Mouse (Mus musculus): ENCODE results near the gene Numa1. TPM values are rescaled to one million over a fixed set of nuclear protein-coding genes. Genes with fewer than 3 reads are reported as not detected.
"Not testable (repeated sequence)": the region's sequence is repeated elsewhere in the genome, so short reads cannot be mapped to it uniquely, and the experiment has no call there.

The Numa1 gene
- polyA plus RNA-seq, 1 experiment, result 71.8 TPM

DNA sequence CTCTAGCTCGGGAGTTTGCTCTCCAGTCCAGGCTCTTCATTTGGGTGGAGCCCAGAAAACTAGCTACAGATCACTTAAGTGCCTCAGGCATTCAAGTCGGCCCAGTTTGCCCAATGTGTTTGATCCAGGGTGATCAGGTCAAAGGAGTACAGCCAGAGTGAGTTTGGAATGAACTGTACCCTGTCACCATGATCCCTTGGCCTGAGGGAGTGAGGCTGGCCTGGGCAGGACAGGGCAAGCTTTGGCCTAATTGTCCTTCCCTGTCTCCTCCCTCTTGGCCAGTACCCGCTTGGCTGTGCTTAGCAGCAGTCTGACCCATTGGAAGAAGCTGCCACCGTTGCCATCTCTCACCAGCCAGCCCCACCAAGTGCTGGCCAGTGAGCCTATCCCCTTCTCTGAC, 23.8 kb upstream of the Numa1 start:
- no peak overlapping the region for H3K27ac ChIP-seq (ENCODE audit: insufficient read depth, low read depth, low read length)
- H3K27me3 ChIP-seq (replicated peaks; ENCODE audit: control insufficient read depth, insufficient read depth, low read length), result no peaks in the 10 kb centered on the region
- DNase-seq, result peak; percentile 58
- TF ChIP-seq CTCF (conservative IDR thresholded peaks at IDR 0.05; ENCODE audit: insufficient read depth, insufficient read length, low read depth, low read length), result no peak
- TF ChIP-seq POLR2A (IDR thresholded peaks at IDR 0.05; ENCODE audit: low read depth, low read length), result no peak
- peaks cover 4% of the 10 kb centered on the region; the same call in 1 of the 2 replicates for H3K36me3 ChIP-seq (ENCODE audit: control insufficient read depth, insufficient read depth, low read length)
- WGBS, result 48% methylated on average over 4 of the region's 4 CpGs
- no peak overlapping the region for H3K4me3 ChIP-seq (ENCODE audit: insufficient read depth, low read depth, low read length)
- H3K4me1 ChIP-seq (ENCODE audit: control insufficient read depth, insufficient read depth, low read length), result peaks cover 17% of the 10 kb centered on the region

- TF ChIP-seq POLR2A (IDR thresholded peaks at IDR 0.05; ENCODE audit: low read depth, low read length), result no peak
- TF ChIP-seq CTCF (conservative IDR thresholded peaks at IDR 0.05; ENCODE audit: insufficient read depth, insufficient read length, low read depth, low read length), result no peak; the same call in 1 of the 2 replicates
- no peak for DNase-seq
- no peak overlapping the region for H3K27ac ChIP-seq (ENCODE audit: insufficient read depth, low read depth, low read length)
- no peak overlapping the region for H3K4me3 ChIP-seq (ENCODE audit: insufficient read depth, low read depth, low read length)
- WGBS, result 68% methylated on average over 3 of the region's 3 CpGs
- peaks cover 4% of the 10 kb centered on the region; the same call in 1 of the 2 replicates for H3K36me3 ChIP-seq (ENCODE audit: control insufficient read depth, insufficient read depth, low read length)
- H3K4me1 ChIP-seq (ENCODE audit: control insufficient read depth, insufficient read depth, low read length), result peaks cover 11% of the 10 kb centered on the region
- H3K27me3 ChIP-seq (replicated peaks; ENCODE audit: control insufficient read depth, insufficient read depth, low read length), result no peaks in the 10 kb centered on the region
Measured at GRCm38 (mm10) chr7:101911982-101912381, 21.9 kb upstream of the Numa1 start.

- peak; percentile 74 for DNase-seq
- WGBS, result 29% methylated on average over 1 of the region's 1 CpGs
- TF ChIP-seq CTCF (conservative IDR thresholded peaks at IDR 0.05; ENCODE audit: insufficient read depth, insufficient read length, low read depth, low read length) (peak; percentile 95), POLR2A (IDR thresholded peaks at IDR 0.05; ENCODE audit: low read depth, low read length) (no peak)
Measured at GRCm38 (mm10) chr7:101918071-101918470, 15.8 kb upstream of the Numa1 start.

DNA sequence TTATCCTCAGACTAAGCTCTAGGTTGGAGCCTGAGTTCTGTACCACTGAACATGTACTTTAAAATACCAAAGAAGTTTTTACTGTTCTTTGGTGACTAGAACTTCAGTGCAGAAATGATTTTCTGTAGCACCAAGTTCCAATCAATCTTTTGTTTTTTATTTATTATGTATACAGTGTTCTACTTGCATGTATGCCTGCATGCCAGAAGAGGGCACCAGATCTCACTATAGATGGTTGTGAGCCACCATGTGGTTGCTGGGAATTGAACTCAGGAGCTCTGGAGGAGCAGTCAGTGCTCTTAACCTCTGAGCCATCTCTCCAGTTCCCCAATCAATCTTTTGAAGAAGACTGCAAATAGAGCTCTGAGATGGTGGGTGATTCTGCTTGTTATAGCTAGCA, 8.0 kb upstream of the Numa1 start:
- not testable (repeated sequence) for H3K4me3 ChIP-seq (ENCODE audit: insufficient read depth, low read depth, low read length); H3K36me3 ChIP-seq (ENCODE audit: control insufficient read depth, insufficient read depth, low read length); H3K27ac ChIP-seq (ENCODE audit: insufficient read depth, low read depth, low read length); DNase-seq; H3K4me1 ChIP-seq (ENCODE audit: control insufficient read depth, insufficient read depth, low read length); H3K27me3 ChIP-seq (replicated peaks; ENCODE audit: control insufficient read depth, insufficient read depth, low read length)

More at GRCm38 (mm10) chr7:101918071-101918470, 15.8 kb upstream of the Numa1 start:
- Histone ChIP-seq H3K4me3 (ENCODE audit: insufficient read depth, low read depth, low read length) (no peak overlapping the region), H3K27ac (ENCODE audit: insufficient read depth, low read depth, low read length) (no peak overlapping the region), H3K36me3 (ENCODE audit: control insufficient read depth, insufficient read depth, low read length) (no peaks in the 10 kb centered on the region), H3K27me3 (replicated peaks; ENCODE audit: control insufficient read depth, insufficient read depth, low read length) (no peaks in the 10 kb centered on the region), H3K4me1 (ENCODE audit: control insufficient read depth, insufficient read depth, low read length) (no peaks in the 10 kb centered on the region)

GRCm38 (mm10) chr7:101928093-101928492, 5.8 kb upstream of the Numa1 start:
- TF ChIP-seq POLR2A (IDR thresholded peaks at IDR 0.05; ENCODE audit: low read depth, low read length) (no peak), CTCF (conservative IDR thresholded peaks at IDR 0.05; ENCODE audit: insufficient read depth, insufficient read length, low read depth, low read length) (no peak)
- H3K4me1 ChIP-seq (ENCODE audit: control insufficient read depth, insufficient read depth, low read length), result no peaks in the 10 kb centered on the region
- WGBS, result 61% methylated on average over 3 of the region's 3 CpGs
- H3K27ac ChIP-seq (ENCODE audit: insufficient read depth, low read depth, low read length), result no peak overlapping the region
- H3K27me3 ChIP-seq (replicated peaks; ENCODE audit: control insufficient read depth, insufficient read depth, low read length), result no peaks in the 10 kb centered on the region
- DNase-seq, result no peak
- no peak overlapping the region for H3K4me3 ChIP-seq (ENCODE audit: insufficient read depth, low read depth, low read length)
- H3K36me3 ChIP-seq (ENCODE audit: control insufficient read depth, insufficient read depth, low read length), result no peaks in the 10 kb centered on the region

DNA sequence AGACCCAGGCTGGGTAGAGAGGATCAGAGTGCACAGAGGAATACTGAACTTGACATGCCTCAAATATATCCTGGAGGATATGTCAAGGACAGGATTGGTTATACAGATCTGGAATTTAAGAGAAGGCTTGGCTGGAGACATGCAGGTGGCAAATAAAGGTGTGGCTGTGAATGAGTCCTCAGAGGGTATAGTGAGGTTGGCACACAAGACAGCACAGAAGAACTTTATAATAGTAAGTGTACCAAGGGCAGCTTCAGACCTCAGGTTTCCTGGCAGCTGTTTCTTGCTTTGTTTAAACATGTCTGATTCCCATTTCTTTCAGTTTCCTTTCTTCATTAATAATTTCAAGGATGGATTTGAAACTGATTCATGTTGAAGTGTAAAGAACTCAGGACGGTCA, 1.4 kb upstream of the Numa1 start:
- TF ChIP-seq CTCF (conservative IDR thresholded peaks at IDR 0.05; ENCODE audit: insufficient read depth, insufficient read length, low read depth, low read length), result no peak
- no peak for TF ChIP-seq POLR2A (IDR thresholded peaks at IDR 0.05; ENCODE audit: low read depth, low read length)
- H3K27ac ChIP-seq (ENCODE audit: insufficient read depth, low read depth, low read length), result no peak overlapping the region
- no peak overlapping the region for H3K4me3 ChIP-seq (ENCODE audit: insufficient read depth, low read depth, low read length)
- WGBS, result 42% methylated on average over 1 of the region's 1 CpGs
- H3K36me3 ChIP-seq (ENCODE audit: control insufficient read depth, insufficient read depth, low read length), result no peaks in the 10 kb centered on the region
- H3K4me1 ChIP-seq (ENCODE audit: control insufficient read depth, insufficient read depth, low read length), result no peaks in the 10 kb centered on the region; the same call in 1 of the 2 replicates
- no peak for DNase-seq
- no peaks in the 10 kb centered on the region for H3K27me3 ChIP-seq (replicated peaks; ENCODE audit: control insufficient read depth, insufficient read depth, low read length)

DNA sequence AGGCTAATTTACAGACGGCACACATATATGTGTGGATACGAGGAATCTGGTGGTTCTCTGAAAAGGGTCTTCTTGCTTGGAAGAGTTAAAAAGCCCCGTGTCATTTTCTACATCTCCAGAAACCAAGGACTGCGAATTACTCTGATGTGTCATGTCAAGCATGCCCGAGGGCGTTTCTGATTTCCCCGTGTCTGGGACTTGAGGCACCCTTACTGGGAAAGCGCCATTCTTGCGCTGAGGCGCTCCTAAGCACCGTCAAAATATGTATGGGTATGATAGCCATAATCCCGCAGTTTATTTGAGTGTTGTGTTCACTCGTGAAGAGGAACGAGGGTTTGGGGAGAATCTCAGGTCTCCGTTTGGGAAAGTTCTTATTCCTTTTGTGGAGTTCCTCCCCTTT, 611 bp upstream of the Numa1 start:
- 3% methylated on average over 15 of the region's 15 CpGs for WGBS
- H3K27me3 ChIP-seq (replicated peaks; ENCODE audit: control insufficient read depth, insufficient read depth, low read length), result no peaks in the 10 kb centered on the region
- no peaks in the 10 kb centered on the region; the same call in 1 of the 2 replicates for H3K4me1 ChIP-seq (ENCODE audit: control insufficient read depth, insufficient read depth, low read length)
- H3K36me3 ChIP-seq (ENCODE audit: control insufficient read depth, insufficient read depth, low read length), result no peaks in the 10 kb centered on the region
- peak overlapping the region; percentile 28; the same call in 1 of the 2 replicates for H3K27ac ChIP-seq (ENCODE audit: insufficient read depth, low read depth, low read length)
- peak overlapping the region; percentile 67 for H3K4me3 ChIP-seq (ENCODE audit: insufficient read depth, low read depth, low read length)
- DNase-seq, result no peak
- TF ChIP-seq CTCF (conservative IDR thresholded peaks at IDR 0.05; ENCODE audit: insufficient read depth, insufficient read length, low read depth, low read length) (no peak), POLR2A (IDR thresholded peaks at IDR 0.05; ENCODE audit: low read depth, low read length) (no peak)

- Histone ChIP-seq H3K27me3 (replicated peaks; ENCODE audit: control insufficient read depth, insufficient read depth, low read length) (no peaks in the 10 kb centered on the region), H3K36me3 (ENCODE audit: control insufficient read depth, insufficient read depth, low read length) (no peaks in the 10 kb centered on the region), H3K4me3 (ENCODE audit: insufficient read depth, low read depth, low read length) (no peak overlapping the region), H3K4me1 (ENCODE audit: control insufficient read depth, insufficient read depth, low read length) (peaks cover 7% of the 10 kb centered on the region; the same call in 1 of the 2 replicates), H3K27ac (ENCODE audit: insufficient read depth, low read depth, low read length) (no peak overlapping the region)
- DNase-seq, result no peak
- WGBS, result 94% methylated on average over 4 of the region's 4 CpGs
- no peak for TF ChIP-seq CTCF (conservative IDR thresholded peaks at IDR 0.05; ENCODE audit: insufficient read depth, insufficient read length, low read depth, low read length)
- no peak for TF ChIP-seq POLR2A (IDR thresholded peaks at IDR 0.05; ENCODE audit: low read depth, low read length)
Measured at GRCm38 (mm10) chr7:101935957-101936356, 2.0 kb downstream of the Numa1 start.
